Mouse (Mus musculus): ENCODE measurements around the gene Amh.

Gene Amh

GRCm38 (mm10) chr10:80790761-80791404 lies 14.2 kb upstream of the Amh start:
- DNase-seq = no peak

DNA sequence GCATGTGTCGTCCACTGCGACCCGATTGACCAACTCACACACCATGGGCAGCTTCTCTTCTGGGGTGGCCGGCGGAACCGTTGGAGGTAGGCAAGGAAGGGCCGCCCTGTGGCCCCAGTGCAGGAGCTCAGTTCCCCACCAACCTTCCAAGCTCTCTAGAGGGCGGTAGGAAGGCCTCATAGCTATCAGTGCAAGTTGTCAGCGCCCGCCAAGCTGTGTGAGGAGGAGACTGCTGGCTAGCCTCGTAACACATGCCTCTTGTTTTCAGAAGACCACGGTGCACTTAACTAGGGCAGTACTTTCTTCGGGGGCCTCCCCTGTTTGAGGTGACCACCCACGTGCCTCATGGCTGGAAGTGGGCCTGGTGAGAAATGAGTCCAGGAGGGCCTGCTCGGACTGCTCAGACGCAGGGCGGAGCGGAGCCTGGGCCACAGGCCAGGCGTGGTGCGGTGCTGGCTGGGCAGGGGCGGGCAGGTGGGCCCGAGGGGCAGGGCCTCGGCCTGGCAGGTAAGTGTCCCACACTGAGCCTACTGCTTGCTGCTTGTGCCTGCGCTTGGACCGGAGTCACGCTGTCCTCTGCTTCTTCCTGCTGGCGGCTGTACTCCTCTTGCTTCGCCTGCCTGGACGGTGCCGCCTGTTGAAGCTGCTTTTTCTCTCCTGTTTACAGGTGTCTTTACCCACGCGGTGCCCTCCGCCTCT lies 13.4 kb upstream of the Amh start:
- DNase-seq = no peak

DNA sequence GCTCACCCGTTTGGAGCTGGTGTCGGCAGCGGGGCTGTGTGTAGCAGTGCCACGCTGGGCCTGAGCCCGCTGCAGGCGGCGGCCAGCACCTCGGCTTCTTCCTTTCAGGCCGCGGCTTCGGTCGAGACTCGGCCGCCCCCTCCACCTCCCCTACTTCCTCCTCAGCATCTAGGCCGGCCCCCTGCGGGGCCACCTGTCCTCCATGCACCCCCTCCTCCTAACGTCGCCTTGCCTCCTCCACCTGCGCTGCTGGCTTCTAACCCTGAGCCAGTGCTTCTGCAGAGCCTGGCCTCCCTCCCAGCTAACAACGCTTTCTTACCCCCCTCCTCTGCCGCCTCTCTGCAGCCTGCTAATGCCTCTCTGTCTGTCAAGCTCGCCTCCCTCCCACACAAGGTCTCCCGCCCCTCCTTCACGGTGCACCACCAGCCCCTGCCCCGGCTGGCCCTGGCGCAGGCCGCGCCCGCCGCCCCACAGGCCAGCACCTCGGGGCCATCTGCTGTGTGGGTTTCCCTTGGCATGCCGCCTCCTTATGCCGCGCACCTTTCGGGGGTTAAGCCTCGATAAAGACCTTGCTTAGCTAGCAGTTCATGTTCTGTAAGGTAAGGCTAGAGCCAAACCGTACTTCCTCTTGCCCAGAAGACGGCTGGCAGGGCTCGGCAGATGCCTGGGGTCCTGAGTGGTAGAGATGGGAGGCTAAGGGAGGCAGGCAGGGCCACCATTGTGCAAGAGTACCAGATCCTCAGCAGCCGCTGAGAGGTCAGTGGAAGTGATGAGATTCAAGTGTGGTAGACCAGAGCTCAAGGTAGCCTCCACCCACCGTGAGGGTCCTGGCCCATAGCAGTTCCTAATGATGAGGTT lies 12.6 kb upstream of the Amh start:
- DNase-seq = no peak

- DNase-seq = no peak
Observed at GRCm38 (mm10) chr10:80793033-80793784, 11.8 kb upstream of the Amh start.

GRCm38 (mm10) chr10:80793803-80794202 lies 11.2 kb upstream of the Amh start:
- DNase-seq = no peak

DNA sequence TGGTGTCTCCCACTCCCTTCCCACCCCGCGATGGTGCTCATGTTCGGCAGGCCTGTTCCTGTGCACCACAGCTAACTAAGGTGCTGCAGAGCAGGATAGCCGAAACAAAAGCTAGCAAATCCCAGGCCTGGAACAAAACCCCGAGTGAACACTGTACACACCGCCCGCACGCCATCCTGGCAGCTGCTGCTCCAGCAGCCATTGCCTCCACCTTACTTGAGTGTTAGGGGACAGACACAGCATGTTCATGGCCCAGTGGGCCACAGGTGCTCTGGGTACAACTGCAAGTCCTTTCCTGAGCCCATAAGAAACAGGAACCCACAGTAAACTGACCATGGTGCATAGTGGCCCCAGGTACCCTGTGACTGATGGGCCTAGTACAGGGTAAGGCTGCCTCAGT lies 10.3 kb upstream of the Amh start:
- no peak for DNase-seq

DNA sequence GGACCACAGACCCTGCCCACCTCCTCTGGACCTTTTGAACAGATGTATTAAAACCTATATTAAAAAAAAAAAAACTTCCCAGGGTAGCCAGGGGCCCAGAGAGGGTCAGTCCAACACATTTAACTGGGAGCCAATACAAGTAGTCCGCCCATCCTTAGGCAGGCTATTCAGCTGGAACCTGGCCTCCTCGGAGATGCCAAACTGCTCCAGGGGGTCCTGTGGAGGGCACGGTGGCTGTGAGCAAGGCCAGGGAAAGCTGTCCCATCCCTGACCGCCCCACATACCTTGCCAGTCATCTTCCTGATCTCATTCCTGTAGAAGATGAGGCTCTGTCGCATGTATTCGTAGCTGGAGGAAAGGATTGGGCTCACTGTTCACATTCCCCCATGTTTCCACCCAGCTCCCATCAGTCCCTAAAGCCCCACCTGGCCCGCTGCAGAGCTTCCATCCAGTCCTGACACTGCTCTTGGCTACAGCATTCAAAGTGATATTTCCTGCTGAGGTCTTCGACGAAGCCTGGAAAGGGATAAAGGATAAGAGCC lies 8.7 kb upstream of the Amh start:
- DNase-seq = no peak

GRCm38 (mm10) chr10:80797186-80798149 lies 7.6 kb upstream of the Amh start:
- no peak for DNase-seq

DNA sequence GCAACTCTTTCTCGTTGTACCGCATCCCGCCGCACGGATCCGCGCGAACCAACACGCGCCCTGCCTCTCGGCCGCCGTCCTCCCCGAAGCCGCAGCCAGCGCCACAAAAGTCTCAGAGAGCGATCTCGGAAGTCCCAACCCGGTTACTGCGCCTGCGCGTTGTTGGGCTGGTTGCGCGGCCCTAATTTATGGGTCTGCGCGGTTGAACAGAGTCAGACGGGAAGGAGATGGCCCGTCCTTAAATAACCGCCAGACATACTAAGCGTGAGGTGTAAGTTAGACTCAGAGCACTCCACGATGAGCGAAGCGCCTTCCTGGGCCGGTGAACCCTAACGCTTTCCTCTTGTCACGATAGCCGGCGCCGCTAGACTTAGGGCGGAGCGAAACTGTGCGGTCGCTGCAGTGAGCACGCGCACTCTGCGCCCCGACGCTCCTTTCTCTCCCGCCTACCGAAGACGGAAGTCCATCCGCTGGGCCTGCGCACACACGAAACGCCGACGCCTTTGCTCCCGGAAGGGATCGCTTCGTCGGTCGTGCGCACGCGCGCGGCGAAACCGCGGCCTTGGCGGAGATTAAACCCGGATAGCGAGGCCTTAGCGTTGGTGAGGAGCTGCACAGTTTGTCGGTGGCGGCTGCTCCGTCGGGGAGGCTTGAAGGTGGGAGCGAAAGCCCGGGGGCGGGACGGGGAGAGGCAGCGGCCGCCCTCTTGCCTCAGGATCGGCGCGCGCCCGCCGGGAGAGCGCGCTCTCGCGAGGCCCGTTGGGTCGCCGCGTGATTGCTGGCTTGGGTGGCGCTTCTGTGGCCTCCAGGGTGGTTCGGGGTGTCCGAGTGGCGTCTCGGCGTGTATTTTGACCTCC lies 6.7 kb upstream of the Amh start, which contains the start of the genes Sf3a2 and Plekhj1:
Sf3a2 (plus strand) TSS at position 49 of the 857 bp plus-strand sequence.
Plekhj1 (minus strand) TSS at position 477 of the 857 bp plus-strand sequence.
- peak; percentile 95 for DNase-seq

GRCm38 (mm10) chr10:80799070-80799566 lies 5.9 kb upstream of the Amh start:
- DNase-seq = no peak

DNA sequence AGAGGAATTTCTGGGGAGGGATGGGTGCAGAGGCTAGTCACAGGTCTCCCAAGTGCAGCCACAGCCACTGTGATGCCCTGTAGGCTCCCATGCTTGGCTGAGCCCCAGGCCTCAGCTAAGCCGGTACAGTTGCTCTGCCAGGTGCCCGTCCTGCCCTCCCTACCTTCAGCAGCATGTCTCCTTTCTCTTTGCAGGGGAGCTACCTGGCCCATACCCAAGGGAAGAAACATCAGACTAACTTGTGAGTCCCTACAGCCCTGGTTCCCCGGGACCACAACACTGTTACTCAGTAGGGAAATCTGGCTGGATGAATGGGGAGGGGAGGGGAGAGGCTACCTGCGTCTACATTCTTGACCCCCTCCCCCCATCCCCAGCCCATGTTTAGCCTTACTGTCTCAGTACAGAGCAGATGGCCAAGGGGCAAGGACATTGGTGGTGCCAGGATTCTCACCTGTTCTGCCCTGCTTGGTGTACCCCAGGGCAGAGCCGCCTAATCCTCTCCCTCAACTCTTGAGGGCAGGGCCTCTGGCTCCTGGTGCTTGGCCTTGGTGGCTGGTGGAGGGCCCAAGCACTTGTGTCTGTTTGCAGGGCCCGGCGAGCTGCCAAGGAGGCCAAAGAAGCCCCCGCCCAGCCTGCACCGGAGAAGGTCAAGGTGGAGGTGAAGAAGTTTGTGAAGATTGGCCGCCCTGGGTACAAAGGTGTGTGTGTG lies 2.7 kb upstream of the Amh start:
- DNase-seq = no peak

- no peak for DNase-seq
Observed at GRCm38 (mm10) chr10:80802996-80803395, 2.0 kb upstream of the Amh start.

DNA sequence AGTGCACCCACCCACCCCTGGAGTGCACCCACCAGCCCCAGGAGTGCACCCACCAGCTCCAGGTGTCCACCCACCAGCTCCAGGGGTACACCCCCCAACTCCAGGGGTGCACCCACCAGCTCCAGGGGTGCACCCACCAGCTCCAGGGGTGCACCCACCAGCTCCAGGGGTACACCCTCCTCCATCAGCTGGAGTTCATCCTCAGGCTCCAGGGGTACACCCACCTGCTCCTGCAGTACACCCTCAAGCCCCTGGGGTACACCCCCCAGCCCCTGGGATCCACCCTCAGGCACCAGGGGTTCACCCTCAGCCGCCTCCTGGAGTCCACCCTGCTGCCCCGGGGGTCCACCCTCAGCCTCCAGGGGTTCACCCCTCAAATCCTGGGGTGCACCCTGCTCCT lies 703 bp upstream of the Amh start:
- DNase-seq = no peak

GRCm38 (mm10) chr10:80805322-80805721 lies 279 bp downstream of the Amh start:
- DNase-seq = no peak

GRCm38 (mm10) chr10:80805925-80806324 lies 882 bp downstream of the Amh start:
- peak; percentile 76 for DNase-seq

GRCm38 (mm10) chr10:80806341-80807056 lies 1.5 kb downstream of the Amh start:
- no peak for DNase-seq

DNA sequence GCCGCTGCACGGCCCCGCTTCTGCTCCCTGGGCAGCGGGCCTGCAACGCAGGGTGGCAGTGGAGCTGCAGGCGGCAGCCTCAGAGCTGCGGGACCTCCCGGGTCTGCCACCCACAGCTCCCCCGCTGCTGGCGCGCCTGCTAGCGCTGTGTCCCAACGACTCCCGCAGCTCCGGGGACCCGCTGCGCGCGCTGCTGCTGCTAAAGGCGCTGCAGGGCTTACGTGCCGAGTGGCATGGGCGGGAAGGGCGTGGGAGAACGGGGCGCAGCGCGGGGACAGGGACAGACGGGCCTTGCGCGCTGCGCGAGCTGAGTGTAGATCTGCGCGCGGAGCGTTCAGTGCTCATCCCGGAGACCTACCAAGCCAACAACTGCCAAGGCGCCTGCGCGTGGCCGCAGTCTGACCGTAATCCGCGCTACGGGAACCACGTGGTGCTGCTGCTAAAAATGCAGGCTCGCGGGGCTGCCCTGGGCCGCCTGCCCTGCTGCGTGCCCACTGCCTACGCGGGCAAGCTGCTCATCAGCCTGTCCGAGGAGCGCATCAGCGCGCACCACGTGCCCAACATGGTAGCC lies 2.1 kb downstream of the Amh start:
- DNase-seq = peak; percentile 89
